Mouse (Mus musculus) cortical plate, adult 2 months (tissue): ENCODE data around the gene Fgfr2.

Experiments
- CTCF ChIP-seq: fragments of 200-500 bp; IDR thresholded peaks from 2 replicates; pipeline ENCODE4 v1.5.1; 2011; ENCODE audit warnings: mild to moderate bottlenecking, control low read depth, low read length; ENCODE audit not compliant: insufficient read depth; ENCODE audit errors: extremely low read depth
- POLR2A ChIP-seq: fragments of 200-500 bp; IDR thresholded peaks from 2 replicates; pipeline ENCODE4 v1.6.1; 2011; ENCODE audit warnings: mild to moderate bottlenecking, low read length, control low read depth; ENCODE audit not compliant: insufficient read depth; ENCODE audit errors: extremely low read depth

DNA sequence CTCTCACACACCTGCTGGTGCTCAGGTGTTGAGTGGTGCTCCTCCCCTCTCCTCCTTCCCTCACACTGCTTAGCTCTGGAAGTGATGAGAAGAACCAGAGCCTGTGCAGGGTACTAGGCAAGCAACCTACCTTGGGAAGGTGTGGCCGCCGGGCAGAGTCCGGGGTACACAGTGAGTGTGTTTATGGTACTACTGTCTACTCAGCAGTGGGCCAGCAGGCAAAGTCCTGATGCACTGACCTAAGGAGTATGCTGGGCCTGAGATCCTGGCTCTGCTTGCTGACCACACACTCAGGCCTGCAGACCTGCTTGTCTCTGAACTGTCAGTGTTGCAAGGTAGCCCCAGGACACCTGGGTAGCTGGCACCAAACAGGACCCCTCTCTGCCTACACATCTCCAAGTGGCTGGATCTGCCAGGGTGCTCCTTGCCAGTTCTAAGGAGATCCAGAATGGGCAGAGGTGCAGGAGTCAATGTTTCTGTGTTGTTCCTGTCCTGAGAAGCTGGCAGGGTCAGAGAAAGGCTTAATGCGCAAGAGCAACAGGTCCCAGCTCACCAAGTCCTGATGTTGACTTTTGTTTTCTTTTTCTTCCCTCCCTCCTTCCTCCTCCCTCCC lies 2488.8 kb downstream of the Fgfr2 start:
- no peak for TF ChIP-seq CTCF
- no peak for TF ChIP-seq POLR2A
